Mouse (Mus musculus) stomach, embryonic 14.5 days (tissue): ENCODE measurements at regions not wholly inside any gene's neighbourhood (a gene's known extent, or its start where the extent isn't known, plus 50 kb on each side); places are given as distances from the start of the nearest gene placed in this dataset.

Experiments
- ATAC-seq: fragments of 200-750 bp; cut with Nextera tagmentation; 2 replicates; pipeline ENCODE4 v1.8.0; 2017; ENCODE audit warnings: low read depth, moderate TSS enrichment; ENCODE audit not compliant: insufficient number of reproducible peaks, insufficient read depth, low FRiP score
- H3K27ac ChIP-seq: fragments of 300-500 bp; sonication (generic); 2 replicates; pipeline ENCODE4 v1.5.1; 2014; ENCODE audit warnings: mild to moderate bottlenecking, low read length, moderate library complexity, mixed read lengths
- H3K27me3 ChIP-seq: fragments of 300-500 bp; sonication (generic); 2 replicates; pipeline ENCODE4 v1.6.1; 2014; ENCODE audit warnings: low read length, control low read depth, mixed read lengths; ENCODE audit not compliant: control insufficient read depth, insufficient read depth
- H3K36me3 ChIP-seq: fragments of 300-500 bp; sonication (generic); 2 replicates; pipeline ENCODE4 v1.6.1; 2014; ENCODE audit warnings: mild to moderate bottlenecking, control low read depth, low read length, moderate library complexity, mixed read lengths; ENCODE audit not compliant: control insufficient read depth, insufficient read depth
- H3K4me1 ChIP-seq: fragments of 300-500 bp; sonication (generic); 2 replicates; pipeline ENCODE4 v1.6.1; 2014; ENCODE audit warnings: low read length, control low read depth, mixed read lengths; ENCODE audit not compliant: control insufficient read depth, insufficient read depth
- H3K4me2 ChIP-seq: fragments of 300-500 bp; sonication (generic); replicated peaks from 2 replicates; pipeline ENCODE4 v1.6.1; 2014; ENCODE audit warnings: low read depth, low read length, control low read depth
- H3K4me3 ChIP-seq: fragments of 300-500 bp; sonication (generic); 2 replicates; pipeline ENCODE4 v1.5.1; 2014; ENCODE audit warnings: low read depth, low read length, control low read depth
- H3K9ac ChIP-seq: fragments of 300-500 bp; sonication (generic); replicated peaks from 2 replicates; pipeline ENCODE4 v1.6.1; 2014; ENCODE audit warnings: low read depth, mild to moderate bottlenecking, control low read depth, low read length, moderate library complexity, mixed read lengths
- H3K9me3 ChIP-seq: fragments of 300-500 bp; sonication (generic); 2 replicates; pipeline ENCODE4 v1.6.1; 2016; ENCODE audit warnings: low read depth, low read length, control low read depth; ENCODE audit not compliant: control insufficient read depth
- WGBS: fragments of 180-500 bp; shearing (Covaris S2); extraction: QIAGEN DNeasy Blood & Tissue Kit; methylation state at CpG from one replicate; pipeline ENCODE4 v1.1.7; 2014; 5-methylcytosine and 5-hydroxymethylcytosine counted together

- Histone ChIP-seq H3K27me3 (no peaks in the 10 kb centered on the region), H3K36me3 (no peaks in the 10 kb centered on the region), H3K9me3 (no peaks in the 10 kb centered on the region), H3K27ac (no peak overlapping the region), H3K4me2 (no peak overlapping the region), H3K4me3 (no peak overlapping the region), H3K9ac (no peak overlapping the region), H3K4me1 (no peaks in the 10 kb centered on the region)
- no peak for ATAC-seq
- WGBS: 75% methylated on average over 2 of the region's 2 CpGs
These were observed 140.2 kb upstream of the Gm12728 start for GRCm38 (mm10) chr4:105649447-105649833.

- no peak overlapping the region for H3K9ac ChIP-seq
- H3K4me2 ChIP-seq: no peak overlapping the region
- no peak for ATAC-seq
- H3K27ac ChIP-seq: no peak overlapping the region
- H3K36me3 ChIP-seq: no peaks in the 10 kb centered on the region
- no peaks in the 10 kb centered on the region for H3K4me1 ChIP-seq
- H3K27me3 ChIP-seq: no peaks in the 10 kb centered on the region
- WGBS: 45% methylated on average over 5 of the region's 5 CpGs
- no peaks in the 10 kb centered on the region for H3K9me3 ChIP-seq
- H3K4me3 ChIP-seq: no peak overlapping the region
These were observed 133.5 kb upstream of the Gm12728 start for GRCm38 (mm10) chr4:105656071-105656655.

GRCm38 (mm10) chr4:105658581-105658980 lies 131.1 kb upstream of the Gm12728 start:
- WGBS: 66% methylated on average over 3 of the region's 3 CpGs
- H3K9ac ChIP-seq: no peak overlapping the region
- no peaks in the 10 kb centered on the region for H3K4me1 ChIP-seq
- no peaks in the 10 kb centered on the region for H3K9me3 ChIP-seq
- ATAC-seq: no peak
- no peaks in the 10 kb centered on the region for H3K36me3 ChIP-seq
- H3K4me2 ChIP-seq: no peak overlapping the region
- H3K27me3 ChIP-seq: no peaks in the 10 kb centered on the region
- H3K27ac ChIP-seq: no peak overlapping the region
- no peak overlapping the region for H3K4me3 ChIP-seq

GRCm38 (mm10) chr4:105676690-105677089 lies 113.0 kb upstream of the Gm12728 start:
- H3K27ac ChIP-seq: no peak overlapping the region
- no peak overlapping the region for H3K4me3 ChIP-seq
- WGBS: 75% methylated on average over 1 of the region's 1 CpGs
- H3K4me2 ChIP-seq: no peak overlapping the region
- no peak for ATAC-seq
- no peak overlapping the region for H3K9ac ChIP-seq
- H3K27me3 ChIP-seq: no peaks in the 10 kb centered on the region
- H3K9me3 ChIP-seq: no peaks in the 10 kb centered on the region
- no peaks in the 10 kb centered on the region for H3K4me1 ChIP-seq
- H3K36me3 ChIP-seq: no peaks in the 10 kb centered on the region

- ATAC-seq: no peak
- H3K4me2 ChIP-seq: no peak overlapping the region
- no peak overlapping the region for H3K4me3 ChIP-seq
- H3K9me3 ChIP-seq: no peaks in the 10 kb centered on the region
- no peak overlapping the region for H3K9ac ChIP-seq
- WGBS: 40% methylated on average over 3 of the region's 3 CpGs
- H3K27me3 ChIP-seq: no peaks in the 10 kb centered on the region
- no peak overlapping the region for H3K27ac ChIP-seq
- no peaks in the 10 kb centered on the region for H3K4me1 ChIP-seq
- H3K36me3 ChIP-seq: no peaks in the 10 kb centered on the region
These were observed 99.0 kb upstream of the Gm12728 start for GRCm38 (mm10) chr4:105690716-105691115.

GRCm38 (mm10) chr4:105692380-105692779 lies 97.3 kb upstream of the Gm12728 start:
- no peaks in the 10 kb centered on the region for H3K9me3 ChIP-seq
- H3K4me1 ChIP-seq: no peaks in the 10 kb centered on the region
- H3K36me3 ChIP-seq: no peaks in the 10 kb centered on the region
- no peak overlapping the region for H3K9ac ChIP-seq
- H3K4me3 ChIP-seq: no peak overlapping the region
- no peak overlapping the region for H3K4me2 ChIP-seq
- no peak overlapping the region for H3K27ac ChIP-seq
- no peaks in the 10 kb centered on the region for H3K27me3 ChIP-seq
- no peak for ATAC-seq
- 84% methylated on average over 4 of the region's 4 CpGs for WGBS

- Histone ChIP-seq H3K4me2 (no peak overlapping the region), H3K4me3 (no peak overlapping the region), H3K4me1 (no peaks in the 10 kb centered on the region), H3K27ac (no peak overlapping the region), H3K27me3 (no peaks in the 10 kb centered on the region), H3K9me3 (no peaks in the 10 kb centered on the region), H3K9ac (no peak overlapping the region), H3K36me3 (no peaks in the 10 kb centered on the region)
- no peak for ATAC-seq
- WGBS: 49% methylated on average over 2 of the region's 2 CpGs
These were observed 93.8 kb upstream of the Gm12728 start for GRCm38 (mm10) chr4:105695895-105696294.

- Histone ChIP-seq H3K27ac (no peak overlapping the region), H3K4me2 (no peak overlapping the region), H3K4me1 (no peaks in the 10 kb centered on the region), H3K27me3 (no peaks in the 10 kb centered on the region), H3K36me3 (no peaks in the 10 kb centered on the region), H3K9me3 (no peaks in the 10 kb centered on the region), H3K4me3 (no peak overlapping the region), H3K9ac (no peak overlapping the region)
- WGBS: 85% methylated on average over 4 of the region's 4 CpGs
- no peak for ATAC-seq
These were observed 92.5 kb upstream of the Gm12728 start for GRCm38 (mm10) chr4:105697123-105697522.

GRCm38 (mm10) chr4:105702036-105702435 lies 87.6 kb upstream of the Gm12728 start:
- Histone ChIP-seq H3K9ac (no peak overlapping the region), H3K9me3 (no peaks in the 10 kb centered on the region), H3K27ac (no peak overlapping the region), H3K4me1 (no peaks in the 10 kb centered on the region), H3K27me3 (no peaks in the 10 kb centered on the region), H3K36me3 (no peaks in the 10 kb centered on the region), H3K4me3 (no peak overlapping the region), H3K4me2 (no peak overlapping the region)
- no peak for ATAC-seq
- WGBS: 67% methylated on average over 3 of the region's 3 CpGs
